ENCODE assay signal across 20 mouse cellular contexts in genomic region chr11:67599141-67599540, GRCm38 (mm10).
DNase-seq lines count a peak whose midpoint lies in the region; ATAC-seq and TF ChIP-seq lines count a peak whose summit lies in the region.
"Had no signal": no experiment of that assay in that cellular context is flagged by ENCODE, and none has a peak within 500 bp of the region (broad histone marks: within the 10 kb centered on the region; RNA-seq: fewer than 3 reads in every experiment).

No protein-coding gene starts in this region.

- DNase-seq in layer of hippocampus, adult 2 months (ENCODE audit: low spot score in 2 of 2) = no peak
- no peak for DNase-seq in layer of hippocampus, adult 9-10 months (ENCODE audit: low spot score)
- DNase-seq in Muller cell, postnatal 12 days (ENCODE audit: inconsistent ontology term) = peak; percentile 36
- DNase-seq in ovary, postnatal 10 days (ENCODE audit: low spot score) = no peak
- no peak for DNase-seq in cerebellum, adult 11-12 months
- DNase-seq: adrenal gland, postnatal 14 days; cerebellum, adult 2 months; cerebellum, postnatal 10 days; embryo, embryonic 11 days; gastrocnemius, adult 2 months; gastrocnemius, postnatal 25 days had no signal

- peak overlapping the region; percentile 8; the same call in 1 of the 2 replicates for H3K4me2 ChIP-seq in forebrain, embryonic 12.5 days
- peak overlapping the region; percentile 45 for H3K4me2 ChIP-seq in forebrain, embryonic 16.5 days (ENCODE audit: low read length)
- H3K4me2 ChIP-seq: embryonic facial prominence, embryonic 15.5 days; heart, embryonic 12.5 days; hindbrain, embryonic 15.5 days had no signal

- TF ChIP-seq CTCF in layer of hippocampus, adult 2 months (conservative IDR thresholded peaks at IDR 0.05) = no peak

- peaks cover 31% of the 10 kb centered on the region for H3K4me1 ChIP-seq in forebrain, embryonic 12.5 days
- H3K4me1 ChIP-seq in forebrain, embryonic 16.5 days (replicated peaks; ENCODE audit: control insufficient read depth, insufficient read depth, low read length) = peaks cover 63% of the 10 kb centered on the region
- H3K4me1 ChIP-seq: heart, embryonic 12.5 days had no signal

- WGBS in forebrain, embryonic 12.5 days = 11% methylated on average over 1 of the region's 1 CpGs
- 15% methylated on average over 1 of the region's 1 CpGs for WGBS in forebrain, embryonic 16.5 days

- H3K36me3 ChIP-seq in forebrain, embryonic 12.5 days (replicated peaks) = no peaks in the 10 kb centered on the region
- H3K36me3 ChIP-seq in forebrain, embryonic 16.5 days (ENCODE audit: control insufficient read depth, insufficient read depth) = no peaks in the 10 kb centered on the region
- H3K36me3 ChIP-seq: embryonic facial prominence, embryonic 15.5 days; heart, embryonic 12.5 days; hindbrain, embryonic 10.5 days; hindbrain, embryonic 15.5 days had no signal

- H3K27me3 ChIP-seq in forebrain, embryonic 12.5 days = peaks cover 46% of the 10 kb centered on the region
- no peaks in the 10 kb centered on the region for H3K27me3 ChIP-seq in forebrain, embryonic 16.5 days (replicated peaks; ENCODE audit: control insufficient read depth, insufficient read depth, low read length)
- H3K27me3 ChIP-seq: embryonic facial prominence, embryonic 15.5 days; heart, embryonic 12.5 days had no signal

- no peak overlapping the region for H3K9ac ChIP-seq in forebrain, embryonic 12.5 days
- no peak overlapping the region for H3K9ac ChIP-seq in forebrain, embryonic 16.5 days (replicated peaks; ENCODE audit: low read depth, low read length)
- H3K9ac ChIP-seq: embryonic facial prominence, embryonic 15.5 days; heart, embryonic 12.5 days; hindbrain, embryonic 15.5 days had no signal

- peak; percentile 69; the same call in 1 of the 2 replicates for ATAC-seq in forebrain, embryonic 12.5 days (ENCODE audit: low FRiP score)
- peak; percentile 45 for ATAC-seq in forebrain, embryonic 16.5 days
- ATAC-seq: activated CD4-positive, CD25-positive, alpha-beta regulatory T cell, adult 4 months; Patski had no signal

- H3K9me3 ChIP-seq in forebrain, embryonic 12.5 days = no peaks in the 10 kb centered on the region
- H3K9me3 ChIP-seq in forebrain, embryonic 16.5 days (ENCODE audit: control insufficient read depth, low read length) = no peaks in the 10 kb centered on the region
- H3K9me3 ChIP-seq: embryonic facial prominence, embryonic 15.5 days; heart, embryonic 12.5 days; hindbrain, embryonic 10.5 days; hindbrain, embryonic 15.5 days had no signal

- H3K4me3 ChIP-seq in layer of hippocampus, adult 2 months = peak overlapping the region; percentile 55
- H3K4me3 ChIP-seq in forebrain, embryonic 12.5 days (replicated peaks) = no peak overlapping the region
- H3K4me3 ChIP-seq in forebrain, embryonic 16.5 days (replicated peaks; ENCODE audit: low read length) = no peak overlapping the region
- H3K4me3 ChIP-seq: embryonic facial prominence, embryonic 15.5 days; erythroblast, embryonic 14.5 days; gastrocnemius, adult 2 months; heart, embryonic 12.5 days; hindbrain, embryonic 10.5 days; hindbrain, embryonic 15.5 days had no signal

- H3K27ac ChIP-seq in layer of hippocampus, adult 2 months = peak overlapping the region; percentile 99
- no peak overlapping the region for H3K27ac ChIP-seq in forebrain, embryonic 12.5 days
- no peak overlapping the region for H3K27ac ChIP-seq in forebrain, embryonic 16.5 days (ENCODE audit: low read length)
- H3K27ac ChIP-seq: embryonic facial prominence, embryonic 15.5 days; gastrocnemius, adult 2 months; hindbrain, embryonic 10.5 days; hindbrain, embryonic 15.5 days had no signal
